Mouse (Mus musculus): ENCODE data around the gene Tssc4. TPM values are rescaled to one million over a fixed set of nuclear protein-coding genes. Genes with fewer than 3 reads are reported as not detected.

Tssc4 gene
- total and polyA plus RNA-seq, 3 experiments: 44.1 to 55.1 (median 49.8) TPM

GRCm38 (mm10) chr7:143095554-143095907 is 26.5 kb downstream of the Tssc4 start:
- peaks cover 0 to 31% of the 10 kb centered on the region in 2 experiments; a peak in 2 of 4 replicates for H3K4me1 ChIP-seq (ENCODE audit: control insufficient read depth in 1 of 2, insufficient read depth in 2 of 2)
- DNase-seq (ENCODE audit: extremely low read depth): no peak
- H3K9me3 ChIP-seq (replicated peaks; ENCODE audit: low read length): no peaks in the 10 kb centered on the region
- in situ Hi-C loops (cut with MboI; ENCODE audit: low pct_ligation_motif_present, low pct_unique_long_range_greater_than_20kb, low sequenced_read_pairs) (loop anchor here (5.0 kb wide), 1 partner anchor 37 kb away; no protein-coding TSS in a partner anchor), dilution Hi-C loops (cut with MboI; ENCODE audit: extremely low pct_ligation_motif_present, extremely low pct_unique_long_range_greater_than_20kb, low sequenced_read_pairs) (no loop called here)
- no peak overlapping the region for H3K27ac ChIP-seq (ENCODE audit: insufficient read depth, low read depth)
- TF ChIP-seq ETS1 (conservative IDR thresholded peaks at IDR 0.05; ENCODE audit: low read depth, low read length) (no peak), CTCF (conservative IDR thresholded peaks at IDR 0.05 in 1 of 2, IDR thresholded peaks at IDR 0.05 in 1 of 2; ENCODE audit: low read depth in 2 of 2, low read length in 2 of 2) (no peak), PAX5 (IDR thresholded peaks at IDR 0.05; ENCODE audit: low read length) (no peak), TBP (conservative IDR thresholded peaks at IDR 0.05; ENCODE audit: low read depth, low read length) (no peak), ZMIZ1 (IDR thresholded peaks at IDR 0.05; ENCODE audit: low read depth, low read length) (no peak), POLR2A (IDR thresholded peaks at IDR 0.05; ENCODE audit: low read depth, low read length) (no peak)
- no peak overlapping the region for H3K9ac ChIP-seq (ENCODE audit: insufficient read depth, low read depth)
- H3K36me3 ChIP-seq (replicated peaks in 1 of 2; ENCODE audit: control insufficient read depth in 1 of 2, insufficient read depth in 1 of 2, low read length in 1 of 2): no peaks in the 10 kb centered on the region
- H3K27me3 ChIP-seq (replicated peaks): peaks cover 60% of the 10 kb centered on the region
- H3K79me2 ChIP-seq (replicated peaks; ENCODE audit: control insufficient read depth, extremely low read depth, insufficient read depth, poor library complexity, severe bottlenecking): no peaks in the 10 kb centered on the region
- H3K4me3 ChIP-seq (replicated peaks in 1 of 3; ENCODE audit: low read depth in 2 of 3, low read length in 2 of 3, poor library complexity in 1 of 3): no peak overlapping the region
- no peak overlapping the region for H3K4me2 ChIP-seq (ENCODE audit: insufficient read depth, low read depth, poor library complexity, severe bottlenecking)

GRCm38 (mm10) chr7:143100759-143101158 is 31.7 kb downstream of the Tssc4 start:
- no peak overlapping the region for H3K27ac ChIP-seq (ENCODE audit: insufficient read depth, low read depth)
- no peaks in the 10 kb centered on the region for H3K36me3 ChIP-seq (replicated peaks in 1 of 2; ENCODE audit: control insufficient read depth in 1 of 2, insufficient read depth in 1 of 2, low read length in 1 of 2)
- peaks cover 96% of the 10 kb centered on the region for H3K27me3 ChIP-seq (replicated peaks)
- no peak overlapping the region for H3K4me3 ChIP-seq (replicated peaks in 1 of 3; ENCODE audit: low read depth in 2 of 3, low read length in 2 of 3, poor library complexity in 1 of 3)
- H3K9me3 ChIP-seq (replicated peaks; ENCODE audit: low read length): no peaks in the 10 kb centered on the region
- dilution Hi-C loops (cut with MboI; ENCODE audit: extremely low pct_ligation_motif_present, extremely low pct_unique_long_range_greater_than_20kb, low sequenced_read_pairs): no loop called here
- no peaks in the 10 kb centered on the region for H3K79me2 ChIP-seq (replicated peaks; ENCODE audit: control insufficient read depth, extremely low read depth, insufficient read depth, poor library complexity, severe bottlenecking)
- no peaks in the 10 kb centered on the region for H3K4me1 ChIP-seq (ENCODE audit: control insufficient read depth in 1 of 2, insufficient read depth in 2 of 2)
- no peak for DNase-seq (ENCODE audit: extremely low read depth)
- H3K4me2 ChIP-seq (ENCODE audit: insufficient read depth, low read depth, poor library complexity, severe bottlenecking): no peak overlapping the region
- in situ Hi-C loops (cut with MboI; ENCODE audit: low pct_ligation_motif_present, low pct_unique_long_range_greater_than_20kb, low sequenced_read_pairs): no loop called here
- TF ChIP-seq RCOR1 (conservative IDR thresholded peaks at IDR 0.05; ENCODE audit: low read depth, low read length): no peak
- TF ChIP-seq EP300 (IDR thresholded peaks at IDR 0.05; ENCODE audit: low read length): no peak
- no peak for TF ChIP-seq RAD21 (IDR thresholded peaks at IDR 0.05; ENCODE audit: low read depth, low read length)
- TF ChIP-seq HCFC1 (IDR thresholded peaks at IDR 0.05; ENCODE audit: low read depth, low read length): no peak
- TF ChIP-seq CTCF (conservative IDR thresholded peaks at IDR 0.05 in 1 of 2, IDR thresholded peaks at IDR 0.05 in 1 of 2; ENCODE audit: low read depth in 2 of 2, low read length in 2 of 2): no peak
- no peak for TF ChIP-seq ZMIZ1 (IDR thresholded peaks at IDR 0.05; ENCODE audit: low read depth, low read length)
- no peak for TF ChIP-seq NRF1 (IDR thresholded peaks at IDR 0.05; ENCODE audit: low read depth, low read length)
- no peak for TF ChIP-seq IRF4 (IDR thresholded peaks at IDR 0.05; ENCODE audit: low read depth, low read length)
- no peak for TF ChIP-seq MXI1 (IDR thresholded peaks at IDR 0.05; ENCODE audit: low read depth, low read length)
- TF ChIP-seq CHD2 (IDR thresholded peaks at IDR 0.05; ENCODE audit: low read length): no peak
- TF ChIP-seq TCF12 (IDR thresholded peaks at IDR 0.05; ENCODE audit: low read depth, low read length): no peak
- TF ChIP-seq UBTF (IDR thresholded peaks at IDR 0.05; ENCODE audit: low read depth, low read length): no peak
- TF ChIP-seq ETS1 (conservative IDR thresholded peaks at IDR 0.05; ENCODE audit: low read depth, low read length): no peak
- TF ChIP-seq JUND (conservative IDR thresholded peaks at IDR 0.05; ENCODE audit: low read depth, low read length): no peak
- no peak for TF ChIP-seq E2F4 (IDR thresholded peaks at IDR 0.05; ENCODE audit: insufficient replicate concordance, low read depth, low read length)
- no peak for TF ChIP-seq MAX (IDR thresholded peaks at IDR 0.05; ENCODE audit: low read length)
- TF ChIP-seq SIN3A (IDR thresholded peaks at IDR 0.05; ENCODE audit: low read length): no peak
- no peak for TF ChIP-seq PAX5 (IDR thresholded peaks at IDR 0.05; ENCODE audit: low read length)
- no peak for TF ChIP-seq TBP (conservative IDR thresholded peaks at IDR 0.05; ENCODE audit: low read depth, low read length)
- H3K9ac ChIP-seq (ENCODE audit: insufficient read depth, low read depth): no peak overlapping the region
